Mouse (Mus musculus) heart, embryonic 12.5 days (tissue): ENCODE measurements around the gene D10Jhu81e. TPM values are rescaled to one million over a fixed set of nuclear protein-coding genes. Genes with fewer than 3 reads are reported as not detected.
"Not testable (repeated sequence)": the region's sequence is repeated elsewhere in the genome, so short reads cannot be mapped to it uniquely, and the experiment has no call there.

Experiments
- ATAC-seq: fragments of 200-750 bp; cut with Nextera tagmentation; 2 replicates; pipeline ENCODE4 v1.8.0; 2017; ENCODE audit warnings: moderate TSS enrichment, moderate library complexity; ENCODE audit not compliant: insufficient number of reproducible peaks, low FRiP score
- H3K27ac ChIP-seq: fragments of 300-500 bp; sonication (generic); 2 replicates; pipeline ENCODE4 v1.5.1; 2016; ENCODE audit warnings: mild to moderate bottlenecking, moderate library complexity; ENCODE audit not compliant: poor library complexity, severe bottlenecking
- H3K27me3 ChIP-seq: fragments of 300-500 bp; sonication (generic); replicated peaks from 2 replicates; pipeline ENCODE4 v1.6.1; 2016; ENCODE audit warnings: mild to moderate bottlenecking, moderate library complexity
- H3K36me3 ChIP-seq: fragments of 300-500 bp; sonication (generic); 2 replicates; pipeline ENCODE4 v1.6.1; 2016; ENCODE audit warnings: mild to moderate bottlenecking, moderate library complexity
- H3K4me1 ChIP-seq: fragments of 300-500 bp; sonication (generic); replicated peaks from 2 replicates; pipeline ENCODE4 v1.6.1; 2016; ENCODE audit warnings: mild to moderate bottlenecking
- H3K4me2 ChIP-seq: fragments of 300-500 bp; sonication (generic); 2 replicates; pipeline ENCODE4 v1.6.1; 2016; ENCODE audit warnings: mild to moderate bottlenecking, moderate library complexity
- H3K4me3 ChIP-seq: fragments of 300-500 bp; sonication (generic); 2 replicates; pipeline ENCODE4 v1.5.1; 2016; ENCODE audit warnings: mild to moderate bottlenecking
- H3K9ac ChIP-seq: fragments of 300-500 bp; sonication (generic); 2 replicates; pipeline ENCODE4 v1.6.1; 2016; ENCODE audit warnings: mild to moderate bottlenecking, moderate library complexity
- H3K9me3 ChIP-seq: fragments of 300-500 bp; sonication (generic); replicated peaks from 2 replicates; pipeline ENCODE4 v1.6.1; 2016; ENCODE audit warnings: mild to moderate bottlenecking, moderate library complexity
- WGBS: fragments of 180-500 bp; shearing (Covaris S2); methylation state at CpG from one replicate; pipeline ENCODE4 v1.1.7; 2016; 5-methylcytosine and 5-hydroxymethylcytosine counted together
- polyA plus RNA-seq: library from polyadenylated mRNA; unstranded; fragments of >200 nt; fragmentation: Nextera tagmentation; extraction: Ambion mirVana; gene quantifications from 2 replicates; pipeline ENCODE4 v1.2.1, GENCODE M21; 2016

D10Jhu81e gene
- polyA plus RNA-seq, result 38.0 and 38.7 TPM in 2 replicates

- H3K27ac ChIP-seq, result peak within 1 kb of the TSS; percentile 74
- peak within 1 kb of the TSS; percentile 78 for H3K4me2 ChIP-seq
- H3K4me1 ChIP-seq, result peaks cover 15% of the 10 kb centered on the region
- peak; percentile 98 for ATAC-seq
- H3K27me3 ChIP-seq, result no peaks in the 10 kb centered on the region
- WGBS, result under 1% methylated on average over 50 of the region's 50 CpGs
- peak within 1 kb of the TSS; percentile 89 for H3K9ac ChIP-seq
- H3K36me3 ChIP-seq, result peaks cover 72% of the 10 kb centered on the region
- peak within 1 kb of the TSS; percentile 88 for H3K4me3 ChIP-seq
- no peaks in the 10 kb centered on the region for H3K9me3 ChIP-seq
Observed at GRCm38 (mm10) chr10:78169281-78170042, at the start of gene D10Jhu81e. D10Jhu81e (minus strand) TSS chr10:78169782.

- peaks cover 83% of the 10 kb centered on the region for H3K36me3 ChIP-seq
- WGBS, result 85% methylated on average over 6 of the region's 6 CpGs
- no peak overlapping the region for H3K27ac ChIP-seq
- H3K4me3 ChIP-seq, result no peak overlapping the region
- no peak overlapping the region for H3K9ac ChIP-seq
- no peaks in the 10 kb centered on the region for H3K27me3 ChIP-seq
- H3K4me1 ChIP-seq, result peaks cover 8% of the 10 kb centered on the region
- no peak for ATAC-seq
- H3K9me3 ChIP-seq, result no peaks in the 10 kb centered on the region
- no peak overlapping the region for H3K4me2 ChIP-seq
Observed at GRCm38 (mm10) chr10:78218576-78218975, 49.0 kb upstream of the D10Jhu81e start.

DNA sequence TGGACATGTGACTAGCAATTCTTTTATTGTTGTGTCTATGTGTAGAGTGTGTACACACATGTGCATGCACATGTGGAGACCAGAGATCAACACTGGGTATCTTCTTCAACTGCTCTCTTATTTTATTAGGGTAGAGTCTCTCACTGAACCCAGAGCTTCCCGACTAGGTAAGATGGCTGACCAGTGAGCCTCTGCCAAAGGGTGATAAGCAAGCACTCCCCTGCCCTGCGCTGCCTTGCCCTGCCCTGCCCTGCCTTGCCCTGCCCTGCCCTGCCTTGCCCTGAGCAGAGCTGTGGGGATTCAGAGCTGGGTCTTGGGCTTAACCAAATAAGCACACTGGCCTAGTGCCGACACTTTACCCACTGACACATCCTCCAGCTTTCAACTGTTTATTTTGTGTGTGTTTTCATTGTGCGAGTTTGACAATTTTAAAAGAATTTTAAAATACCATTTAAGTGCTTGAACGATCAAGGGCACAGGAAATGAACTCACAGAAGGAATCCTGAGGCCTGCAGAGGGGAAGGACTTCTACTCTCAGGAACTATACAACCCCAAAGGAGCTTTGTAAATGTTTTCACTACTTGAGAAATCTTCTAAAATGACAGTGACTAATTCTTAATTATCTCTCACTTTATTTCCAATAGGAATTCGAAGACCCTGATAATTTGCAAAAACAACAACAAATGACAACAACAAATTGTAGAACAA lies 46.9 kb upstream of the D10Jhu81e start:
- Histone ChIP-seq H3K4me1 (no peaks in the 10 kb centered on the region), H3K4me2 (no peak overlapping the region), H3K27me3 (no peaks in the 10 kb centered on the region), H3K9me3 (no peaks in the 10 kb centered on the region), H3K36me3 (peaks cover 93% of the 10 kb centered on the region), H3K9ac (no peak overlapping the region), H3K27ac (no peak overlapping the region), H3K4me3 (no peak overlapping the region)
- peak; percentile 64; the same call in 1 of the 2 replicates for ATAC-seq
- 80% methylated on average over 6 of the region's 6 CpGs for WGBS

DNA sequence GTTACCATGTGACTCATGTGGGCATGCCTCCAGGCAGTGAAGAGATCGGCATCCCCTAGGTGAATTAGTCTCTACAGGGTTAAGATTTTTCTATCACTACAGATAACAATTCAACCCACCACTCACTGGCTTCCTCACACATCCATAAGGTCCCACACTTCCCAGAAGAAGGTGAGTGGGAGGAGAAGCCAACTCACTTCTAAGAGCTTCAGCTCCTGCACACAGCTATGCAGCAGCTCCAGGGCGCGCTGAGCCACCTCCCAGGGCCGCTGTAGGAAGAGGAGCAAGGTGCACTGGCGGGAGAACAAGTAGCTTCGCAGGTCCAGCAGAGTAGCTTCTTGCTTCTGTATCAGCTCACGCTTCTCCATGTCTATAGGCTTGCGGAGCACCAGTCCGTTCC lies 44.8 kb upstream of the D10Jhu81e start:
- H3K27me3 ChIP-seq, result no peaks in the 10 kb centered on the region
- no peak for ATAC-seq
- H3K27ac ChIP-seq, result no peak overlapping the region
- H3K36me3 ChIP-seq, result peaks cover 93% of the 10 kb centered on the region
- no peaks in the 10 kb centered on the region for H3K4me1 ChIP-seq
- no peak overlapping the region for H3K4me3 ChIP-seq
- H3K9me3 ChIP-seq, result no peaks in the 10 kb centered on the region
- H3K9ac ChIP-seq, result no peak overlapping the region
- 94% methylated on average over 9 of the region's 9 CpGs for WGBS
- H3K4me2 ChIP-seq, result no peak overlapping the region

DNA sequence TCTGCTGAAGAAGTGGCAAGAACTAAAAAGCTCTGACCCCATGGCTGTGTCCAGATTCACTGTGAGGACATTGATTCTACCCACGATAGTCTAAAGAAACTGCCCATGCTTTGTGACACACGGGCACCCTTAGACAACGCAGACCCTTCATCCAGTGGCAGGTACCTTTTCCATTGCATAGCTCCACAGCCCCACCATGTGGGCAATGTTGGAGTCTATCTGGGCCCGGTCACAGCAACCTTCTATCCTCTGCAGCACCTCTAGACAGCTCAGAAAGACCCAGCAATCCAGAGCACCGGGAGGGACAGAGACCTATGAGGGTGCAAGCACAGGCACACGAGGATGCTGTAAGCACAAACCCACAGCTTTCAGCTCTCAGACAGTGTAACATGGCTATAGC lies 41.7 kb upstream of the D10Jhu81e start:
- Histone ChIP-seq H3K9me3 (no peaks in the 10 kb centered on the region), H3K9ac (no peak overlapping the region), H3K4me3 (no peak overlapping the region), H3K27me3 (no peaks in the 10 kb centered on the region), H3K4me2 (no peak overlapping the region), H3K27ac (no peak overlapping the region), H3K4me1 (no peaks in the 10 kb centered on the region), H3K36me3 (peaks cover 93% of the 10 kb centered on the region)
- ATAC-seq, result no peak
- 66% methylated on average over 6 of the region's 6 CpGs for WGBS

DNA sequence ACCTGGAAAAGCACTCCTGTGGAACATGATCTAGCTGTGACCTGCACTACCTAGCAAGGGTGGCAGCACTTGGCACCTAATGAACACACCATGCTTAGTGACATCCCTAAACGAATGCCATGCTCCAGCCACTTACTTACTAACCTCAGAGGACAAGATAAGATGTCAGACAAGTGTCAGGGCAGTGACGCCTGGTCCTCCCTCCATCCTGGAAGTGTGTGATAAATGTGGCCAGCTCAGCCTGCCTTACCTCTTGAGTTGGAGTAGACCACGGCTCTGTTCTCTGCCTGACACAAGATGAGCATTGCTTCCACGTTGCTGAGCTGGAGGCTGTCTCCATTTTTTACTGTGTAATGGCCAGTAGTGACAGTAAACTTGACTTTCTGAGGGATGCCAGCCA lies 31.6 kb upstream of the D10Jhu81e start:
- Histone ChIP-seq H3K9me3 (no peaks in the 10 kb centered on the region), H3K36me3 (peaks cover 100% of the 10 kb centered on the region), H3K27ac (no peak overlapping the region), H3K27me3 (no peaks in the 10 kb centered on the region), H3K4me3 (no peak overlapping the region), H3K9ac (no peak overlapping the region), H3K4me2 (no peak overlapping the region), H3K4me1 (no peaks in the 10 kb centered on the region)
- WGBS, result 66% methylated on average over 4 of the region's 4 CpGs
- ATAC-seq, result no peak

GRCm38 (mm10) chr10:78192933-78193332 lies 23.4 kb upstream of the D10Jhu81e start:
- WGBS, result 67% methylated on average over 5 of the region's 5 CpGs
- Histone ChIP-seq H3K4me1 (no peaks in the 10 kb centered on the region), H3K36me3 (peaks cover 98% of the 10 kb centered on the region)

DNA sequence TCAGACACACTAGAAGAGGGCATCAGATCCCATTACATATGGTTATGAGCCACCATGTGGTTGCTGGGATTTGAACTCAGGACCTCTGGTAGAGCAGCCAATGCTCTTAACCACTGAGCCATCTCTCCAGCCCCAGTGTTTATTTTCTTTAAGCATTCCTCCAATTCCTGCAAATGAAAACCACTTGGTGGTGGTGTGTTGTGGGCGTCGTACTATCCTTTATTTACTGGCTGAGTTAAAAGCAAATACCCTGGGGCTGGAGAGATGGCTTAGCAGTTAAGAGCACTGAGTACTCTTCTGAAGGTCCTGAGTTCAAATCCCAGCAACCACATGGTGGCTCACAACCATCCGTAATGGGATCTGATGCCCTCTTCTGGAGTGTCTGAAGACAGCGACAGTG lies 16.5 kb upstream of the D10Jhu81e start:
- not testable (repeated sequence) for H3K9ac ChIP-seq, ATAC-seq, H3K4me1 ChIP-seq, H3K4me3 ChIP-seq, H3K9me3 ChIP-seq, H3K27ac ChIP-seq, H3K4me2 ChIP-seq, H3K27me3 ChIP-seq
- peaks cover 63% of the 10 kb centered on the region for H3K36me3 ChIP-seq
- WGBS, result 91% methylated on average over 4 of the region's 4 CpGs

More at GRCm38 (mm10) chr10:78192933-78193332, 23.4 kb upstream of the D10Jhu81e start:
- Histone ChIP-seq H3K4me2 (no peak overlapping the region), H3K27ac (no peak overlapping the region), H3K27me3 (no peaks in the 10 kb centered on the region), H3K4me3 (no peak overlapping the region), H3K9me3 (no peaks in the 10 kb centered on the region), H3K9ac (no peak overlapping the region)
- no peak for ATAC-seq

DNA sequence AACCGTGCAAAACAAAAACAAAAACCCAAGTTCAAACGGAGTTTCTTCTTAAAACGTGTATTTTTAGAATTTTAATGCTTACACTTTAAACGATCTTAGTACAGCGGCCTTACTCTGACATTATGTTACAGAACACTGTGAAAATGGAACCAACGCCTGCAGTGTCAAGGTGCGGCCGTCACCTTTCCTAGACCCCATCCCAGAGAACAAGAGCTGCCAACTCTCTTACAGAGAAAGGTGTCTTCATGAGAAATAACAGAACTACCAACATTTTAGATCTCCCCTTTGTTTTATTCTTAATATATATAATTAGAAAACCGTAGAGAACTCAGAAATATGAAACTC lies 15.8 kb upstream of the D10Jhu81e start:
- Histone ChIP-seq H3K27ac (peak overlapping the region; percentile 67), H3K27me3 (no peaks in the 10 kb centered on the region), H3K9ac (peak overlapping the region; percentile 48; the same call in 1 of the 2 replicates), H3K9me3 (no peaks in the 10 kb centered on the region), H3K4me3 (peak overlapping the region; percentile 77), H3K4me2 (peak overlapping the region; percentile 90), H3K4me1 (peaks cover 9% of the 10 kb centered on the region), H3K36me3 (peaks cover 63% of the 10 kb centered on the region)
- 17% methylated on average over 9 of the region's 9 CpGs for WGBS
- peak; percentile 37; the same call in 1 of the 2 replicates for ATAC-seq

- peak within 1 kb of the TSS; percentile 67 for H3K27ac ChIP-seq
- 1% methylated on average over 47 of the region's 47 CpGs for WGBS
- peak; percentile 93 for ATAC-seq
- H3K36me3 ChIP-seq, result peaks cover 63% of the 10 kb centered on the region
- peak within 1 kb of the TSS; percentile 74 for H3K9ac ChIP-seq
- peak within 1 kb of the TSS; percentile 90 for H3K4me2 ChIP-seq
- no peaks in the 10 kb centered on the region for H3K27me3 ChIP-seq
- no peaks in the 10 kb centered on the region for H3K9me3 ChIP-seq
- peaks cover 9% of the 10 kb centered on the region for H3K4me1 ChIP-seq
- H3K4me3 ChIP-seq, result peak within 1 kb of the TSS; percentile 77
Observed at GRCm38 (mm10) chr10:78184531-78185380, 15.2 kb upstream of the D10Jhu81e start, which contains the start of gene Pwp2. Pwp2 (minus strand) TSS chr10:78185149.

- Histone ChIP-seq H3K4me2 (no peak overlapping the region), H3K9me3 (no peaks in the 10 kb centered on the region), H3K9ac (no peak overlapping the region), H3K4me3 (peak overlapping the region; percentile 77; the same call in 1 of the 2 replicates), H3K4me1 (peaks cover 9% of the 10 kb centered on the region), H3K27me3 (no peaks in the 10 kb centered on the region), H3K36me3 (peaks cover 63% of the 10 kb centered on the region), H3K27ac (no peak overlapping the region)
- ATAC-seq, result no peak
- WGBS, result 73% methylated on average over 3 of the region's 3 CpGs
Observed at GRCm38 (mm10) chr10:78183577-78183976, 14.0 kb upstream of the D10Jhu81e start.
